Mouse (Mus musculus): ENCODE measurements around the gene Cyp27b1. TPM values are rescaled to one million over a fixed set of nuclear protein-coding genes. Genes with fewer than 3 reads are reported as not detected.

Cyp27b1 gene
- polyA plus RNA-seq, 1 experiment from 2014 or later: not detected

GRCm38 (mm10) chr10:127083915-127084306 is 35.9 kb downstream of the Cyp27b1 start:
- Histone ChIP-seq H3K4me1 (peaks cover 35% of the 10 kb centered on the region), H3K27me3 (peaks cover 82% of the 10 kb centered on the region), H3K9me3 (replicated peaks) (no peaks in the 10 kb centered on the region), H3K36me3 (peaks cover 10% of the 10 kb centered on the region; the same call in 1 of the 2 replicates), H3K9ac (no peak overlapping the region), H3K4me3 (no peak overlapping the region), H3K27ac (no peak overlapping the region), H3K4me2 (replicated peaks) (no peak overlapping the region)
- 56% methylated on average over 5 of the region's 5 CpGs for WGBS
- ATAC-seq (ENCODE audit: low FRiP score): no peak

- Histone ChIP-seq H3K36me3 (peaks cover 10% of the 10 kb centered on the region; the same call in 1 of the 2 replicates), H3K9me3 (replicated peaks) (no peaks in the 10 kb centered on the region), H3K4me3 (no peak overlapping the region), H3K27me3 (peaks cover 82% of the 10 kb centered on the region), H3K4me2 (replicated peaks) (no peak overlapping the region), H3K4me1 (peaks cover 26% of the 10 kb centered on the region), H3K9ac (no peak overlapping the region), H3K27ac (no peak overlapping the region)
- WGBS: 79% methylated on average over 9 of the region's 9 CpGs
- no peak for ATAC-seq (ENCODE audit: low FRiP score)
These were observed 37.0 kb downstream of the Cyp27b1 start for GRCm38 (mm10) chr10:127085052-127085451.

- Histone ChIP-seq H3K27ac (no peak overlapping the region), H3K4me2 (replicated peaks) (no peak overlapping the region), H3K4me1 (peaks cover 25% of the 10 kb centered on the region), H3K4me3 (no peak overlapping the region), H3K9me3 (replicated peaks) (no peaks in the 10 kb centered on the region), H3K9ac (no peak overlapping the region), H3K36me3 (peaks cover 10% of the 10 kb centered on the region; the same call in 1 of the 2 replicates), H3K27me3 (peaks cover 82% of the 10 kb centered on the region)
- 72% methylated on average over 6 of the region's 6 CpGs for WGBS
- no peak for ATAC-seq (ENCODE audit: low FRiP score)
These were observed 37.6 kb downstream of the Cyp27b1 start for GRCm38 (mm10) chr10:127085633-127086032.

DNA sequence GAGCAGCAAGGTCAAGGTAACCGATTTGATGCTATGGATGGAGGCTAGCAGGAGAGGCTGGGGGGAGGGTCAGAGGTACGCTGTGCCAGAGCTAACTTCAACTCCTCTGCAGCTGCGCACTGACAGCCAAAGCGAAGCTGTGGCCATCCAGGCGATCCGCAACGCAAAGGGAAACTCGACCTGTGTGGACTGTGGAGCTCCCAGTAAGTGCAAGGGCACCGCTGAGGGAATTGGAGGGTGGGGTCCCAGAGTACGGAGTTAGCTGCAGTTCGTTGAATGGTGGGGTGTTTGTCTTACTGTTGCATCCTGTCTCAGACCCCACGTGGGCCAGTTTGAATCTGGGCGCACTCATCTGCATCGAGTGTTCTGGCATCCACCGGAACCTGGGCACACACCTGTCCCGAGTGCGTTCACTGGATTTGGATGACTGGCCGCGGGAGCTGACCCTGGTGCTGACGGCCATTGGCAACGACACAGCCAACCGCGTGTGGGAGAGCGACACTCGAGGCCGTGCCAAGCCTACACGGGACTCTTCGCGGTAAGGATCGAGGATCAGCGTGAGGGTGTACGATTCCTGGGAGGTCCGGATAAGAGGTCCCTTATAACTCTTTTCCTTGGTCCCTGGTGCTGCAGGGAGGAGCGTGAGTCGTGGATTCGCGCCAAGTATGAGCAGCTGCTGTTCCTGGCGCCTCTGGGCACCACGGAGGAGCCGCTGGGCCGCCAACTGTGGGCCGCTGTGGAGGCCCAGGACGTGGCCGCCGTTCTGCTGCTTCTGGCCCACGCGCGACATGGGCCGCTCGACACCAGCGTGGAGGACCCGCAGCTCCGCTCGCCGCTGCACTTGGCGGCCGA is 42.7 kb downstream of the Cyp27b1 start:
- Histone ChIP-seq H3K4me2 (replicated peaks) (peak overlapping the region; percentile 44), H3K9me3 (replicated peaks) (no peaks in the 10 kb centered on the region), H3K4me3 (peak overlapping the region; percentile 18), H3K36me3 (peaks cover 21% of the 10 kb centered on the region), H3K4me1 (peaks cover 22% of the 10 kb centered on the region), H3K27me3 (peaks cover 70% of the 10 kb centered on the region), H3K9ac (0 out of 2 replicates have a peak overlapping the region, but pooled peaks have one; percentile 33), H3K27ac (no peak overlapping the region)
- 7% methylated on average over 57 of the region's 57 CpGs for WGBS
- 0 out of 2 replicates have a peak, but pooled peaks have one; percentile 8 for ATAC-seq (ENCODE audit: low FRiP score)

DNA sequence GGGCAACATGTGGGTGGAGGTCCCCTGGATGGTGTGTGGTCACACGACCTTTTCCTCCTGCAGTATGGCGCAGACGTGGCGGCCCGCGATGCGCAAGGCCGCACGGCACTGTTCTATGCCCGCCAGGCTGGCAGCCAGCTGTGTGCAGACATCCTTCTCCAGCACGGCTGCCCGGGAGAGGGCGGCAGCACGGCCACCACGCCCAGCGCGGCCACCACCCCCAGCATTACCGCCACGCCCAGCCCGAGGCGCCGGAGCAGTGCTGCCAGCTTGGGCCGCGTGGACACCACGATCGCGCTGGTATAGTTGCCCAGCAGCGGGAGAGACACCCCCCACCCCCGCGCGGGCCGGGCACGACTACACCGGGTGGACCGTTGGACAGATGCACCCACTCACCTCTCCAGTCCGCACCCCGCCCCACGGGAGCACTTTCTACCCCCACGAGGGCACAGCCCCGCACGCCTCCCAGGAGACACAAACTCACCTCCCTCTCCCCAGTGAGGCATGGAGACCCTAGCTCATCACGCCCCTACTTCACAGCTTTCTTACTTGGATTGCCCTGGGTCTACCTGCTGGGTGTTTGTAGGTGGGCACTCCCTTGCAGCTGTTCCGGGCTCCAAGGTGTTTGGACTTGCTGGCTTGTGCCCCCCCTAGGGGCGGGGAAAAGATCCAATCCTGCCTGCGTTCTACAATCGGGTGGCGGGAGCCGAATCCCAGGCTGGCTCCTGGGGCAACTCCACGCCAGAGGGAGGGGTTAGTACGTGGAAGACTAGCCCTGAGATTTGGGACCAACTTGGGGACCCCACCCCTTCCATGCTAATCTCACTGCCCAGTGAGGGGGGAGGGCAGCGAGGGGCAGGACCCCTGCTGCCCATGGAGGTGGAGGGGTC is 43.7 kb downstream of the Cyp27b1 start:
- peak overlapping the region; percentile 33 for H3K9ac ChIP-seq
- ATAC-seq (ENCODE audit: low FRiP score): peak; percentile 41; the same call in 1 of the 2 replicates

DNA sequence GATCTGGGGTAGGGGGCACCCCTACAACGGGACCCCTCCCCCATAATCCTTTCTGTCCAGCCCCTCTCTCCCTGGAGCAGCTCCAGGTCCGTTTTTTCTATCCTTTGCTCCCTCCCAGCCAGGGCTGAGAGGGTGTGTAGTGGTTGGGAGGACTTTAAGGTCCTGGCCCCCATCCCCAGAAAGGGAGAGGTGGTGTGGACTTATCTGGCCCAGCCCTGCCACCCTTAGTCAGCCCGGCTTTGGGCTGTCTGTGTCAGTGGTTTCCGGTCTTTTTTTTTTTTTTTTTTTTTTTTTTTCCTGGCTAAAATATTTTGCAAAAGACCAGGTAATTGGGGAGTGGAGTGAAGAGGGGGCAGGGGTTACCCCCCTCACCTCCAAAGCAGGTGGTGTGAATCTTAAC is 44.7 kb downstream of the Cyp27b1 start:
- H3K27ac ChIP-seq: no peak overlapping the region
- no peak overlapping the region for H3K4me2 ChIP-seq (replicated peaks)
- no peak overlapping the region for H3K4me3 ChIP-seq
- no peaks in the 10 kb centered on the region for H3K9me3 ChIP-seq (replicated peaks)
- peaks cover 61% of the 10 kb centered on the region for H3K27me3 ChIP-seq
- ATAC-seq (ENCODE audit: low FRiP score): no peak
- H3K9ac ChIP-seq: no peak overlapping the region
- peaks cover 22% of the 10 kb centered on the region for H3K4me1 ChIP-seq
- 62% methylated on average over 4 of the region's 4 CpGs for WGBS
- H3K36me3 ChIP-seq: peaks cover 36% of the 10 kb centered on the region

More for the DNA sequence above, 43.7 kb downstream of the Cyp27b1 start:
- peak overlapping the region; percentile 44 for H3K4me2 ChIP-seq (replicated peaks)
- H3K4me3 ChIP-seq: peak overlapping the region; percentile 18
- peaks cover 69% of the 10 kb centered on the region for H3K27me3 ChIP-seq
- no peaks in the 10 kb centered on the region for H3K9me3 ChIP-seq (replicated peaks)
- peaks cover 30% of the 10 kb centered on the region for H3K36me3 ChIP-seq
- H3K4me1 ChIP-seq: peaks cover 22% of the 10 kb centered on the region
- H3K27ac ChIP-seq: no peak overlapping the region
- WGBS: 9% methylated on average over 49 of the region's 51 CpGs

- peaks cover 47% of the 10 kb centered on the region for H3K36me3 ChIP-seq
- no peak overlapping the region for H3K9ac ChIP-seq
- H3K27ac ChIP-seq: no peak overlapping the region
- no peak overlapping the region for H3K4me2 ChIP-seq (replicated peaks)
- H3K4me1 ChIP-seq: peaks cover 22% of the 10 kb centered on the region
- H3K27me3 ChIP-seq: peaks cover 44% of the 10 kb centered on the region
- ATAC-seq (ENCODE audit: low FRiP score): no peak
- no peaks in the 10 kb centered on the region for H3K9me3 ChIP-seq (replicated peaks)
- 58% methylated on average over 7 of the region's 7 CpGs for WGBS
- H3K4me3 ChIP-seq: no peak overlapping the region
These were observed 46.3 kb downstream of the Cyp27b1 start for GRCm38 (mm10) chr10:127094382-127094802.

DNA sequence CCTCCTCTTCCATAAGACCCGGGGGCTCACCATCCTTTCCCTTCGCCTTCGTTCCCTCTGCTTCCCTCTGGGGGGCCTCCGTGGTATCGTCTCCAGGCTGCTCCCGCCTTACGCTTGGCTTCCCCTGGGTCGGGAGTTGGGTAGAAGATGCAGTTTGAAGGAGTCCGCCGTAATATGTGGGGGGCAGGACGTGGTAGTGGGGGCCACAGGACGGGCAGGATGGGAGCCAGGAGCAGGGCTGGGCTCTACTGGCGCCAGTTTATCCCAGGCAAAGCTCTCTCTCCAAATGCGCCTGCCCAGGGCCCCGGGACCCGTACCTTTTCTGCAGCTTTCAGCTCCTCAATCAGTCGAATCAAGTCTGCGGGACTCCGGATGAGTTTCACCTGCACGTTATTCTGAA is 50.5 kb downstream of the Cyp27b1 start:
- Histone ChIP-seq H3K4me2 (replicated peaks) (no peak overlapping the region), H3K27ac (no peak overlapping the region), H3K36me3 (peaks cover 61% of the 10 kb centered on the region), H3K4me3 (no peak overlapping the region), H3K4me1 (peaks cover 4% of the 10 kb centered on the region), H3K27me3 (peaks cover 4% of the 10 kb centered on the region), H3K9me3 (replicated peaks) (no peaks in the 10 kb centered on the region), H3K9ac (no peak overlapping the region)
- ATAC-seq (ENCODE audit: low FRiP score): no peak
- 79% methylated on average over 20 of the region's 20 CpGs for WGBS

DNA sequence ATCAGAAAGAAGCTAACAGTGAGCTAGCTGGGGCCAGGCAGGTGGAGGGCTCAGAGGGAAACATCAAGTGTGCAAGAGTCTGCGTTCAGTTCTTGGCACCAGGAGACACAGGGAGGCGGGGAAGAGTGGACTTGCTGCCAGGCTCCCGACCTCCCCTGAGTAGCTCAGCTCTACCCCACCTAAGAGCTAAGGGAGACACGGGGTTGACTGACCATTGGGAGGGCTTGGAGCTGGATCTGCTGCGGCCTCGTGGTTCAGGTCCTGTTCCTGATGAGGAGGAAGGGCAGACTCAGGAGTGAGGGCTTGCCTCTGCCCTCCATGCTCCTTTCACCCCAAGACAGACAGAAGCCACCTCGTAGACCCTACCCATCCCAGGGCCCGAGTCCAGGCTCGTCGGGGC is 51.1 kb downstream of the Cyp27b1 start:
- H3K27ac ChIP-seq: no peak overlapping the region
- peaks cover 4% of the 10 kb centered on the region for H3K4me1 ChIP-seq
- no peak overlapping the region for H3K9ac ChIP-seq
- no peak overlapping the region for H3K4me2 ChIP-seq (replicated peaks)
- no peak overlapping the region for H3K4me3 ChIP-seq
- WGBS: 85% methylated on average over 10 of the region's 10 CpGs
- ATAC-seq (ENCODE audit: low FRiP score): no peak
- peaks cover 61% of the 10 kb centered on the region for H3K36me3 ChIP-seq
- no peaks in the 10 kb centered on the region for H3K9me3 ChIP-seq (replicated peaks)
- H3K27me3 ChIP-seq: no peaks in the 10 kb centered on the region

DNA sequence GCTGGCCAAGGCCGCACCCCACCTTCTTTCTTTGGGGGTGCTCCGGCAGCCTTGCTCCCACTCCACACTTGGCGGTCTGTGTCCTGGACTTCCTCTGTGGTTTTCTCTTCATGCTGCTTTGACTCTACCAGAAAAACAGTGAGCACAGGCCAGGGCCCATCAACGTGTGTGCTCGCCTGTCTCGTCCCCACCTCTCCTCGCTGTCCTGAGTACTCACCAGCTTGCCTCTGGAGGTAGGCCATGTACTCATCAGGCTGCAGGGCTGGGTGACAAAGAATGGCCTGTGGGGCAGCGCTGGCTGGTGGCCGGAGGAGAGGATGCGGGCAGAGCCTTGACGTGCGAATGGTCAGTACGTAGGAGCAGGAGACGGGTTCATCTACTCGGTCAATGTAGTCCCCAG is 51.8 kb downstream of the Cyp27b1 start:
- no peak for ATAC-seq (ENCODE audit: low FRiP score)
- Histone ChIP-seq H3K4me3 (no peak overlapping the region), H3K27me3 (no peaks in the 10 kb centered on the region), H3K27ac (no peak overlapping the region), H3K9me3 (replicated peaks) (no peaks in the 10 kb centered on the region), H3K4me2 (replicated peaks) (no peak overlapping the region), H3K9ac (no peak overlapping the region), H3K36me3 (peaks cover 60% of the 10 kb centered on the region), H3K4me1 (no peaks in the 10 kb centered on the region)
- 95% methylated on average over 15 of the region's 15 CpGs for WGBS

DNA sequence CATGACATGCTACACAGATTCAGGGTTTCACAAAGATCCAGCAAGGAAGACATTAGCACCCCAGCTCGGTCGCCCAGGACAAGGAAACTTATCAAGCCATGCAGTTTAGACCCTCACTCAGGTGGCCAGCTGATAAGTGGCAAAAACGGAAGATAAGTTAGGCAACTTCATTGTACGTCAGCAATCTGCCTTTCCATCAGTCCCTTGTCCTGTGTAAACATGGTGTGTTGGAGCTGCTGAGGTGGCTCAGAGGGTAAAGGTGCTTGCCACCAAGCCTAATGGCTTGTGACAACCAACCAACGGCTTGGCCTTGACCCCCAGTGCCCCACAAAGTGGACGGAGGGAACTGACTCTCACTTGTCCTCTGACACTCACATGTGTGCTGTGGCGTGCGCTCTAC is 52.4 kb downstream of the Cyp27b1 start:
- WGBS: 90% methylated on average over 8 of the region's 8 CpGs

GRCm38 (mm10) chr10:127101151-127101550 is 53.1 kb downstream of the Cyp27b1 start:
- Histone ChIP-seq H3K27me3 (no peaks in the 10 kb centered on the region), H3K4me2 (replicated peaks) (no peak overlapping the region), H3K4me3 (no peak overlapping the region), H3K4me1 (no peaks in the 10 kb centered on the region), H3K9ac (no peak overlapping the region), H3K36me3 (peaks cover 53% of the 10 kb centered on the region), H3K27ac (no peak overlapping the region), H3K9me3 (replicated peaks) (no peaks in the 10 kb centered on the region)
- WGBS: 84% methylated on average over 6 of the region's 6 CpGs
- ATAC-seq (ENCODE audit: low FRiP score): no peak

More for the DNA sequence above, 52.4 kb downstream of the Cyp27b1 start:
- no peak overlapping the region for H3K4me2 ChIP-seq (replicated peaks)
- no peak for ATAC-seq (ENCODE audit: low FRiP score)
- H3K4me1 ChIP-seq: no peaks in the 10 kb centered on the region
- H3K27me3 ChIP-seq: no peaks in the 10 kb centered on the region
- no peaks in the 10 kb centered on the region for H3K9me3 ChIP-seq (replicated peaks)
- peaks cover 57% of the 10 kb centered on the region for H3K36me3 ChIP-seq
- no peak overlapping the region for H3K9ac ChIP-seq
- no peak overlapping the region for H3K4me3 ChIP-seq
- no peak overlapping the region for H3K27ac ChIP-seq

Measured in hindbrain, embryonic 12.5 days (tissue).